Mouse (Mus musculus) liver, adult 2 months (tissue): ENCODE results near the gene Fam71f2.

Experiments used
- CTCF ChIP-seq: fragments of 200-500 bp; IDR thresholded peaks from 2 replicates; pipeline ENCODE4 v1.5.1; 2011; ENCODE audit warnings: low read depth, low read length, control low read depth
- POLR2A ChIP-seq: fragments of 200-500 bp; IDR thresholded peaks from 2 replicates; pipeline ENCODE4 v1.6.1; 2011; ENCODE audit warnings: low read length, control low read depth; ENCODE audit not compliant: insufficient read depth; ENCODE audit errors: extremely low read depth

GRCm38 (mm10) chr6:29288651-29289050 is 9.3 kb downstream of the Fam71f2 start:
- no peak for TF ChIP-seq POLR2A
- TF ChIP-seq CTCF, result no peak
